In the genomic region with DNA sequence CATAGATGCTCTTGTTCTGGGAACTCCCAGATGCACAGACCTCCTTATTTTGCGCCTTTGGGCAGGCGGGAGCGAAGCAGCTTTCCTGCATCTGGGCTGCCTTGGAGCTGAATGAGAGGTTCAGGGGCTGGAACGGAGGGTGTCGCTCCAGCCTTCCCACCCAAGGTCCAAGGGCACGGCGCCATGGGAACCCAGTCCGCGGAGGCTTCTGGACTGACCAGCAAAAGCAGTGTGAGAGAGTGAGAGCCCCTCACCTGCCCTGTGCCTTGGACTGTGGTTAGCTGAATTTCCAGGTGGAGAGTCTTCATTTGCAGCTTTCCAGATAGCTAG, we compare ENCODE assay signal across 9 mouse cellular contexts. TPM values are rescaled to one million over a fixed set of nuclear protein-coding genes. Genes with fewer than 3 reads are reported as not detected.
DNase-seq lines count a peak whose midpoint lies in the region; ATAC-seq lines count a peak whose summit lies in the region.
"Had no signal": no experiment of that assay in that cellular context is flagged by ENCODE, and none has a peak within 500 bp of the region (broad histone marks: within the 10 kb centered on the region; RNA-seq: fewer than 3 reads in every experiment).

No protein-coding gene starts in this region.

- 2% methylated on average over 9 of the region's 9 CpGs for WGBS in kidney, embryonic 14.5 days
- WGBS in embryonic facial prominence, embryonic 11.5 days: 4% methylated on average over 9 of the region's 9 CpGs
- under 1% methylated on average over 9 of the region's 9 CpGs for WGBS in neural tube, embryonic 15.5 days
- 15% methylated on average over 9 of the region's 9 CpGs for WGBS in liver, embryonic 12.5 days (ENCODE audit: insufficient replicate concordance)

- intact Hi-C loops in gastrocnemius, postnatal 36 days (cut with DNase I): no loop called here

- H3K4me2 ChIP-seq in kidney, embryonic 14.5 days (replicated peaks; ENCODE audit: low read depth, low read length): peak overlapping the region; percentile 94
- peak overlapping the region; percentile 96 for H3K4me2 ChIP-seq in embryonic facial prominence, embryonic 11.5 days (ENCODE audit: low read depth, low read length)
- H3K4me2 ChIP-seq in neural tube, embryonic 15.5 days: peak overlapping the region; percentile 83
- H3K4me2 ChIP-seq in liver, embryonic 12.5 days: no peak overlapping the region

- DNase-seq in kidney, adult 18-20 months: no peak
- DNase-seq in embryonic facial prominence, embryonic 11.5 days (ENCODE audit: low spot score): no peak
- DNase-seq in layer of hippocampus, postnatal 25 days (ENCODE audit: extremely low spot score in 1 of 2, low spot score in 1 of 2): peak; percentile 5 to 18
- DNase-seq in gastrocnemius, postnatal 36 days: no peak
- no peak for DNase-seq in c-Kit-positive CD71-positive TER-119-positive erythroid progenitor cells, embryonic 14.5 days (ENCODE audit: low spot score)

- no peak overlapping the region for H3K9ac ChIP-seq in kidney, embryonic 14.5 days (ENCODE audit: low read depth, low read length)
- H3K9ac ChIP-seq in embryonic facial prominence, embryonic 11.5 days (replicated peaks; ENCODE audit: low read length): no peak overlapping the region
- peak overlapping the region; percentile 75 for H3K9ac ChIP-seq in neural tube, embryonic 15.5 days (replicated peaks)
- H3K9ac ChIP-seq in liver, embryonic 12.5 days: no peak overlapping the region

- no peaks in the 10 kb centered on the region for H3K9me3 ChIP-seq in kidney, embryonic 14.5 days (ENCODE audit: control insufficient read depth, low read length)
- H3K9me3 ChIP-seq in embryonic facial prominence, embryonic 11.5 days (replicated peaks; ENCODE audit: control insufficient read depth, low read length): no peaks in the 10 kb centered on the region
- no peaks in the 10 kb centered on the region for H3K9me3 ChIP-seq in neural tube, embryonic 15.5 days (replicated peaks)
- no peaks in the 10 kb centered on the region for H3K9me3 ChIP-seq in liver, embryonic 12.5 days (replicated peaks)

- no peak overlapping the region for H3K27ac ChIP-seq in kidney, embryonic 14.5 days (ENCODE audit: low read depth, low read length)
- no peak overlapping the region for H3K27ac ChIP-seq in embryonic facial prominence, embryonic 11.5 days (replicated peaks; ENCODE audit: low read depth, low read length)
- H3K27ac ChIP-seq in neural tube, embryonic 15.5 days (replicated peaks): peak overlapping the region; percentile 86
- no peak overlapping the region for H3K27ac ChIP-seq in liver, embryonic 12.5 days

- H3K4me3 ChIP-seq in kidney, embryonic 14.5 days (ENCODE audit: low read length): peak overlapping the region; percentile 51
- H3K4me3 ChIP-seq in embryonic facial prominence, embryonic 11.5 days (ENCODE audit: low read depth, low read length): peak overlapping the region; percentile 50; the same call in 1 of the 2 replicates
- peak overlapping the region; percentile 67 for H3K4me3 ChIP-seq in neural tube, embryonic 15.5 days (replicated peaks)
- H3K4me3 ChIP-seq in liver, embryonic 12.5 days: no peak overlapping the region

- H3K27me3 ChIP-seq in kidney, embryonic 14.5 days (ENCODE audit: control insufficient read depth, insufficient read depth, low read length): peaks cover 28% of the 10 kb centered on the region
- H3K27me3 ChIP-seq in embryonic facial prominence, embryonic 11.5 days (ENCODE audit: control insufficient read depth, insufficient read depth, low read length): peaks cover 12% of the 10 kb centered on the region
- no peaks in the 10 kb centered on the region for H3K27me3 ChIP-seq in neural tube, embryonic 15.5 days (replicated peaks)
- peaks cover 35% of the 10 kb centered on the region for H3K27me3 ChIP-seq in liver, embryonic 12.5 days (replicated peaks)

- H3K4me1 ChIP-seq in kidney, embryonic 14.5 days (ENCODE audit: control insufficient read depth, insufficient read depth, low read length): no peaks in the 10 kb centered on the region
- 0 out of 2 replicates have a peak, but pooled peaks cover 3% of the 10 kb centered on the region for H3K4me1 ChIP-seq in embryonic facial prominence, embryonic 11.5 days (ENCODE audit: control insufficient read depth, insufficient read depth, low read length)
- H3K4me1 ChIP-seq in neural tube, embryonic 15.5 days: peaks cover 13% of the 10 kb centered on the region
- no peaks in the 10 kb centered on the region for H3K4me1 ChIP-seq in liver, embryonic 12.5 days

- H3K36me3 ChIP-seq in kidney, embryonic 14.5 days (ENCODE audit: control insufficient read depth, insufficient read depth, low read length): no peaks in the 10 kb centered on the region
- no peaks in the 10 kb centered on the region for H3K36me3 ChIP-seq in embryonic facial prominence, embryonic 11.5 days (replicated peaks; ENCODE audit: control insufficient read depth, insufficient read depth, low read depth, low read length)
- no peaks in the 10 kb centered on the region for H3K36me3 ChIP-seq in neural tube, embryonic 15.5 days
- no peaks in the 10 kb centered on the region for H3K36me3 ChIP-seq in liver, embryonic 12.5 days
- H3K36me3 ChIP-seq: G1E had no signal

- no peak for ATAC-seq in kidney, embryonic 14.5 days (ENCODE audit: low FRiP score, low TSS enrichment)
- no peak for ATAC-seq in embryonic facial prominence, embryonic 11.5 days (replicated peaks; ENCODE audit: insufficient number of reproducible peaks, low FRiP score, low TSS enrichment, low read depth)
- peak; percentile 31 for ATAC-seq in neural tube, embryonic 15.5 days (ENCODE audit: low FRiP score)
- ATAC-seq in liver, embryonic 12.5 days: no peak

RNA-seq across cellular contexts. Expression of gene Galnt13, which starts 1.3 kb away (rescaled TPM):
- 0.47 and 0.70 TPM in 2 replicates for polyA plus RNA-seq in kidney, embryonic 14.5 days (2014; fragmentation: Nextera tagmentation; extraction: Ambion mirVana)
- 0.49 and 0.79 TPM in 2 replicates for polyA plus RNA-seq in embryonic facial prominence, embryonic 11.5 days (2014; fragmentation: Nextera tagmentation; extraction: Ambion mirVana)
- 10 to 100 TPM; 21.0 to 23.1 TPM for total RNA-seq in layer of hippocampus, postnatal 25 days (2021)
- 18.2 and 19.1 TPM in 2 replicates for polyA plus RNA-seq in neural tube, embryonic 15.5 days (2015; fragmentation: Nextera tagmentation; extraction: Ambion mirVana)
- total RNA-seq in gastrocnemius, postnatal 36 days (2021): not detected
- polyA plus RNA-seq in liver, embryonic 12.5 days (2016; fragmentation: Nextera tagmentation; extraction: Ambion mirVana): not detected in 2 replicates
- polyA plus RNA-seq: G1E had no signal

Comparison
In these comparisons a context has a peak if more than half of its experiments do, and no peak if none do; other contexts are left out.
1. DNase-seq: peak in layer of hippocampus, postnatal 25 days (2 of 2); none in kidney, adult 18-20 months (single experiment), embryonic facial prominence, embryonic 11.5 days (single experiment), gastrocnemius, postnatal 36 days (0 of 2) and c-Kit-positive CD71-positive TER-119-positive erythroid progenitor cells, embryonic 14.5 days (single experiment).
2. RNA of gene Galnt13, which starts 1.3 kb away (polyA plus RNA-seq): 18.2 to 19.1 TPM in neural tube, embryonic 15.5 days; 0.49 to 0.79 TPM in embryonic facial prominence, embryonic 11.5 days, 0.47 to 0.70 TPM in kidney, embryonic 14.5 days and not detected in liver, embryonic 12.5 days; every median in the first group is over 10 times any median in the second.